Comparison of ENCODE assay signal across 8 mouse cellular contexts in genomic region chr19:11608172-11608571, GRCm38 (mm10). TPM values are rescaled to one million over a fixed set of nuclear protein-coding genes. Genes with fewer than 3 reads are reported as not detected.
A peak's percentile ranks its signal among the peaks of the same experiment; 100 is the strongest.
DNase-seq lines count a peak whose midpoint lies in the region; TF ChIP-seq lines count a peak whose summit lies in the region.

No protein-coding gene starts in this region.

- intact Hi-C loops in gastrocnemius, adult 2 months (cut with DNase I), result no loop called here

- H3K27ac ChIP-seq in gastrocnemius, adult 2 months, result no peak overlapping the region

- peak; percentile 52 for TF ChIP-seq CTCF in gastrocnemius, adult 2 months (IDR thresholded peaks at IDR 0.05)
- peak; percentile 70 for TF ChIP-seq CTCF in brain, embryonic 14.5 days (IDR thresholded peaks at IDR 0.05; ENCODE audit: borderline replicate concordance, extremely low read depth, insufficient read depth, insufficient read length)

- DNase-seq in gastrocnemius, adult 2 months, result peak; percentile 26
- DNase-seq in gastrocnemius, postnatal 25 days, result no peak
- DNase-seq in right cerebral cortex, postnatal 14 days, result peak; percentile 34
- no peak for DNase-seq in right cerebral cortex, adult 18-20 months
- DNase-seq in brain, embryonic 14.5 days (ENCODE audit: low read depth), result peak; percentile 52
- peak; percentile 81 for DNase-seq in induced T-regulatory cell, adult 2 months (ENCODE audit: low read depth)
- DNase-seq in lung, postnatal 14 days, result peak; percentile 57
- DNase-seq in splenic B cell, adult 2 months (ENCODE audit: low read depth, low spot score), result peak; percentile 79

- no peak overlapping the region for H3K4me3 ChIP-seq in gastrocnemius, adult 2 months

- TF ChIP-seq POLR2A in brain, embryonic 14.5 days (IDR thresholded peaks at IDR 0.05; ENCODE audit: borderline replicate concordance, extremely low read depth, insufficient read depth, insufficient read length, poor library complexity, severe bottlenecking), result no peak

- no peaks in the 10 kb centered on the region for H3K27me3 ChIP-seq in splenic B cell, adult 2 months (ENCODE audit: control insufficient read depth, insufficient read depth, low read length, poor library complexity, severe bottlenecking)

- no peaks in the 10 kb centered on the region for H3K36me3 ChIP-seq in splenic B cell, adult 2 months (ENCODE audit: control insufficient read depth, insufficient read depth, low read length, poor library complexity, severe bottlenecking)

RNA-seq across cellular contexts. Expression of gene Ms4a6d, which starts 3.5 kb away (rescaled TPM):
- total RNA-seq in gastrocnemius, adult 2 months (2021), result 1 to 10 TPM in 1 of 2 experiments, under 1 TPM in 1; 0.89 to 1.6 TPM
- 1 to 10 TPM; 2.0 to 2.5 TPM for total RNA-seq in gastrocnemius, postnatal 25 days (2021)
- 1.7 TPM in 2 replicates for polyA plus RNA-seq in brain, embryonic 14.5 days (2012; rRNA removed)

RNA-seq across cellular contexts. Expression of gene Ms4a2, which starts 15.3 kb away (rescaled TPM):
- total RNA-seq in gastrocnemius, adult 2 months (2021), result under 1 TPM in 1 of 2 experiments, not detected in 1; 0.31 TPM
- under 1 TPM; 0.10 to 0.21 TPM for total RNA-seq in gastrocnemius, postnatal 25 days (2021)
- 0.11 and 0.14 TPM in 2 replicates for polyA plus RNA-seq in brain, embryonic 14.5 days (2012; rRNA removed)

RNA-seq across cellular contexts. Expression of gene Ms4a3, which starts 32.5 kb away (rescaled TPM):
- not detected for total RNA-seq in gastrocnemius, adult 2 months (2021)
- total RNA-seq in gastrocnemius, postnatal 25 days (2021), result not detected
- polyA plus RNA-seq in brain, embryonic 14.5 days (2012; rRNA removed), result not detected in 2 replicates

RNA-seq across cellular contexts. Expression of gene Oosp2, which starts 52.2 kb away (rescaled TPM):
- total RNA-seq in gastrocnemius, adult 2 months (2021), result not detected
- total RNA-seq in gastrocnemius, postnatal 25 days (2021), result not detected
- polyA plus RNA-seq in brain, embryonic 14.5 days (2012; rRNA removed), result not detected in 2 replicates

Comparison
In these comparisons a context has a peak if more than half of its experiments do, and no peak if none do; other contexts are left out.
1. DNase-seq: peak in gastrocnemius, adult 2 months (single experiment), right cerebral cortex, postnatal 14 days (single experiment), brain, embryonic 14.5 days (single experiment), induced T-regulatory cell, adult 2 months (single experiment), lung, postnatal 14 days (single experiment) and splenic B cell, adult 2 months (single experiment); none in gastrocnemius, postnatal 25 days (single experiment) and right cerebral cortex, adult 18-20 months (single experiment).